Mouse (Mus musculus): ENCODE results near the gene Ppfia1. TPM values are rescaled to one million over a fixed set of nuclear protein-coding genes. Genes with fewer than 3 reads are reported as not detected.

Ppfia1 gene
- total RNA-seq, 1 experiment from 2014 or later, result 53.3 TPM

DNA sequence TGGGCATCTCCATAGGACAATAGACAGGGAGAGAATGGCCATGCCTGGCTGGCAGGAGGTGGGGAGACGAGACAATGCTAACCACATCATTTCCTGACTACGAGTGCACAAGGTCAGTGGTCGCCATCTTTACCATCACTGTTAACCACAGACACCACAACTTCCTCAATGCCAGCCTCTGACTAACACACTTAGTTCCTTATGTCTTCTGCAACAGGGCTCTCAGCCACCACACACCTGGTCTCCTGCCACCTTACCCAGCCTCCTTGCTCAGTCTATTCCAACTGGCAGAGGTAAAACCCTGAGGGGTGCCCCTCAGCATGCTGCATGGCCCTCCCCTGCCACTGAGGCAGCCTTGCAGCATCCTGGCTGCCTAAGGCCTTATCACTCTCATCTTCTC, 106.4 kb downstream of the Ppfia1 start:
- ATAC-seq (replicated peaks; ENCODE audit: low read depth, poor library complexity, severe bottlenecking), result peak; percentile 77

DNA sequence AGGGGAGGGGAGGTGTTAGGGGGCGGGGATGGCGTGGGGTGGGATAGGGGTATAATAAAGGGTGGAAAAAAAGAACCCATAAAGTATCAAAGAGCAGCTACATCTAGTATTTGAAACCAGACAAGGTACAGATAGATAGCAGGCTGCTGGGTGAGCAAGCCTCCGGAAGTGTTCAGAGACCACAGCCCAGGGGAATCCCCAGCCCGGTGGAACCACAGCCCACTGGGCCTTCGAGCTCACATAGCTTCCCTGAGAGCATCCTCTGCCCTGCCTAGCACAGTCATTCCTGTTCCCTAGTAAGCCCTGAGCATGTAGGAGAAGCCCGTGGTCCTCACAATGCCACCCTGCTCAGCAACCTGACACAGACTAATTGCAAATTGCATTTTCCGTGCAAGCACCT, 108.7 kb downstream of the Ppfia1 start:
- ATAC-seq (replicated peaks; ENCODE audit: low read depth, poor library complexity, severe bottlenecking), result peak; percentile 50

DNA sequence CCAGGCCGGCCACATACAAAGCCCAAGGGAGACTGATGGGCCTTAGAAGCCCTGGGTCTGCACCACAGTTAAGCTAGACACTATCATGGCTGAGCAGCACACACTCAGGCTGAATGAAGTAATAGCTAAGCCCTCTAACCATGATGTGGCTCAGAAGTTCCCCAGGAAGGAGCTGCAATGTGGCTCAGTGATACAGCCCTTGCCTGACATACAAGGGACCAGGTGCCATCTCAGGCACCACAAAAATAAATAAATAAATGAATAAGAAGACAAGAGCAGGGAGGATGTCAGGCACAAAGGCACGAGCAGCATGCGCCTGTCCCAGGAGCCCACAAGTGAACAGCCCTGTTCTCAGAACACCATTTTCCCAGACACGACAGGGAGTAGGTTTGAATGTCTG, 111.6 kb downstream of the Ppfia1 start:
- no peak for ATAC-seq (replicated peaks; ENCODE audit: low read depth, poor library complexity, severe bottlenecking)

DNA sequence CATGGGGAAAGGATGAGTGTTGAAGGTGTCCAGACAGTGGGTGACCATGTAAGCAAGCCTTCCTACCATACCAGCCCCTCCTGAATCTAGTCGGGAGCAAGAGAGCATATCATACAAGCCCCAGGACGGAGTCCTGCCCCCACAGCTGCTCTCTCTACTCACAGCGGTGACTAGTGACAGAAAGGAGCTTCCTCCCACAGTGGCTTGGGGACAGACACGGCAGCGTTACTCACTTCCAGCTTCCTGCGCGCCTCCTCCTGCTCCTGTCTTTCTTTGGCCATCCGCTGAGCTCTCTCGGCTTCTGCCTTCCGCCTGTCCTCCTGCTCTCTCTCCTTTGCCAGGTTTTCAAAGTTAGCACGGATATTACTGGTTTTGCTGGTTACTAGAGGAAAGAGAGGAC, 112.1 kb downstream of the Ppfia1 start:
- no peak for ATAC-seq (replicated peaks; ENCODE audit: low read depth, poor library complexity, severe bottlenecking)

DNA sequence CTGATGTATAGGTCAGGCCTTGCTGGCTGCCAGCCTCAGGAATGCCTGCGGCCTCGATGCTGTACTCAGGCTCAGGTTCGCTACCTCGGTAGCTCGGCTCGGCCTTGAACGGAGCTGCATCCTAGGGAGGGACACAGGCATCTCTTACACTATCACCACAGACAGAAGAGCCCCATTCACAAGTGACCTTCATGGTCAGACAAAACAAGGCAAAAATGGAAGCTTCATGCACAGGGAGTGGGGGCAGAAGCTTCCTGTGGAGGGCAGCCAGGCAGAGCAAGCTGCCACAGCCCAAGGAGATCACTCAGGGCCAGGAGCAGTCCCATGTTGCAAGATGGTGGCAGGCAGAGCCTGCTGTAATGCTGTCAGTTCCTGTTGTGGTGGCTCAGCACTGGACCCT, 114.7 kb downstream of the Ppfia1 start:
- ATAC-seq (replicated peaks; ENCODE audit: low read depth, poor library complexity, severe bottlenecking), result no peak

DNA sequence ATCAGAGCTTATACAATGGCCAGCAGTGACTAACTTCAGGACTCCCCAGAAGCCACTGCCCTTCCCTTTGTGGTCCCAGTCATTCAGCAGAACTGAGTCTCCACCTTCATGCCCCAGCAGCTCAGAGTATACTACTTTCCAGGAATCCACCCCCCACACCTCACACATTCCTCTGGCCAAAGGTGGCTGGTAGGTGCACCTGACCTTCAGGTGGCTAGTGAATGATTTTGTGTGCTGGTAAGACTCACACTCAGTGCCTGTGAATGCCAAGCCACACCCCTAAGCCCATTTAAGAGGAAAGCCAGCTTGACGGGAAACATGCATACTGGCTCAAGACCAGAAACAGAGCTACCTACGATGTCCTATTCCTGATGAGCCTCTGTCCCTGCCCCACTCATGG, 120.6 kb downstream of the Ppfia1 start:
- ATAC-seq (replicated peaks; ENCODE audit: low read depth, poor library complexity, severe bottlenecking), result no peak

DNA sequence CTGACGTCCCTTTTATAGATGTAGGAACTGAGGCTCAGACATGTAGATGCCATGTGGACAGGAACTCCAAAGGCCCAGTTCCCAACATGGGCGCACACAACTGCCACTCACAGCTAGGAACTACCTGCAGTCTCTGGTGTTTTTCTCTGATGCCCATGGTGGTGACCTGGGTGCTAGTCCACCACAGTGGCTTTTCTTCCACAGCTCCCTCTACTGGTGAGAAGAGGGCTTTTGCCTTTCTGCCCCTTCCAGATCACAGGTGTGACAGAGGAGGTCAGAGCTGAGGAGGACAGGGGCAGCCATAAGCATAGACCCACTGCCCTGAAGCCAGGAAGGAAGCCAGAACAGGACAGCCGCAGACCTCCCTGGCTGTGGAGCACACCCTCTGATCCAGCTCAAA, 126.1 kb downstream of the Ppfia1 start:
- ATAC-seq (replicated peaks; ENCODE audit: low read depth, poor library complexity, severe bottlenecking), result peak; percentile 40

Other genes starting within 250 kb of the Ppfia1 start
- 41.2 and 46.7 TPM in 2 replicates for gene Cttn, start 82.7 kb downstream of the Ppfia1 start, total RNA-seq (2017)
- 7.1 and 8.3 TPM in 2 replicates for gene Fadd, start 28.7 kb upstream of the Ppfia1 start, total RNA-seq (2017)
- not detected in 2 replicates for gene Ano1, start 198.2 kb upstream of the Ppfia1 start, total RNA-seq (2017)

Data from common myeloid progenitor, adult 5-6 weeks (primary cell).